Mouse (Mus musculus): ENCODE data around the gene Myh14.

Myh14 gene

DNA sequence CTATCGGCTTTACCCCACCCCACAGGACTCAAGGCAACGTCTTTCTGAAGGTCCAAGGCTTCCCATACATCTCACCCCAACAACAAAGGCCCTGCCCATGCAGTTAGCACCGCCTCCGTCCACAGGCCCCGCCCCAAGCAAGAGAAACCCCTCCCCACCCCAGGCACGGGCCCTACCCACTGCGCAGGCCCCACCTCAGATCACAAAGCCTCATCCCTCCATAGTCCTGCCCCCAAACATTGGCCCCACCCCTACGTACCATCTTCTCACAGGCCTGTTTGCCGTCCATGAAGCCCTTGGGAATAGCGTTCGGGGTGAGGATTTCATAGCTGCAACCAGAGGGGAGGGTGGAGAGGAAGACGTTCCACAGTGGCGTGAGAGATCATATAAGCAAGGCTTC is 38.0 kb downstream of the Myh14 start:
- DNase-seq (ENCODE audit: low read depth, low spot score), result no peak

- DNase-seq (ENCODE audit: low read depth, low spot score), result no peak
Observed at GRCm38 (mm10) chr7:44630437-44630836, 40.2 kb downstream of the Myh14 start.

- DNase-seq (ENCODE audit: low read depth, low spot score), result no peak
Observed at GRCm38 (mm10) chr7:44628402-44629034, 42.1 kb downstream of the Myh14 start.

- no peak for DNase-seq (ENCODE audit: low read depth, low spot score)
Observed at GRCm38 (mm10) chr7:44626966-44627365, 43.7 kb downstream of the Myh14 start.

- no peak for DNase-seq (ENCODE audit: low read depth, low spot score)
Observed at GRCm38 (mm10) chr7:44626068-44626385, 44.6 kb downstream of the Myh14 start.

DNA sequence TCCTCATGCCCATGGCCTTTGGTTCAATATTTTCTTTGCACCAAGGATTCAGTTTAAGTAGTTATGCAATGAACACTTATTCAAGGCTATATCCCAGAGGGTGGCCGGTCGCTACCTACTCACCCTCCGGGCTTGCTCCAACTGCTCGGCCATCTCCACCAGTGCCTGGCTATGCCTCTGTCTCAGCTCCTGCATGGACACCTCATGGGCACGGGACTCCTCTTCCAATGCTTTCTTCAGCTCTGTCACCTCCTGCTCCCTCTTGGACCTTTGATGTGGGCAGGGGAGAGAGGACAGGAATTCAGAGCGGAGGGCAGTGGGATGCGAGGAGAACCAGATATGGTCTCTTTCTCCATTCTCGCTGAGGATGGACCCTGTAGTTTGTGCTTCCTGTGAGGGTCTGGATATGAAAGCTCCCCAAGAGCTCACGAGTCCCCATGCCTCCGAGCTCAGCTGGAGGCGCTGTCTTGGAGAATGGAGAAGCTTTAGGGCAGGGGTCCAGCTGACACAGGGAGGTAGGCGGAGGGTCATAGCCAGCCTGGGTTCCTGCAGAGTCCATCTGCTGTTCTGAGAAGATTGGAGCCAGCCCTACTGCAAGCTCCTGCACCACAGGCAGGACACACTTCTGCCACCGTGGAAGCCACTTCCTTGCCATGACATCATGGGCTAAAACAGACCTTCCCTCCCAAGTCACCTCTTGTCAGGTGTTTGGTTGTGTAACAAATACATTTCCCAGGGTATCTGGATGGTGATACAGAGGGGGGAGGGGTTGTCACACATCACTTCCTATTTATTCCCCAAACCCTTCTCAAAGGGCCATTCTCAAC is 45.2 kb downstream of the Myh14 start:
- no peak for DNase-seq (ENCODE audit: low read depth, low spot score)

DNA sequence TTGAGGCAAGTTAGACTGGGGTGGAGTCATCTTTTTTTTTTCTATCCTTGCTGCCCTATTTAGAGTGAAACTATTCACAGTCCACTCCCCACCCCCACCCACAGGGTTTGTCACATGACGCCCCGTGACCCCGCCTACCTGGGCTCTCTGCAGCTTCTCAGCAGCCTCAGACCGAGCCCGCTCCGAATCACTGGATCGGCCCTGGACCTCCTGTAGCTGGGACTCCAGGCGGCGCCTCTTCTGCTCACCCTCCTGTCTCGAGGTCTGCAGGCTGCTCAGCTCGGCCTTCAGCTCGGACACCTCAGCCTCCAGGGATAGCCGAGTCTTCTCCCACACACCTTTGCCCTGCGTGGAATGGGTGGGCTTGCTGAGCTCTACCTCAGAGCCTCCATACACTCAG is 45.8 kb downstream of the Myh14 start:
- no peak for DNase-seq (ENCODE audit: low read depth, low spot score)

DNA sequence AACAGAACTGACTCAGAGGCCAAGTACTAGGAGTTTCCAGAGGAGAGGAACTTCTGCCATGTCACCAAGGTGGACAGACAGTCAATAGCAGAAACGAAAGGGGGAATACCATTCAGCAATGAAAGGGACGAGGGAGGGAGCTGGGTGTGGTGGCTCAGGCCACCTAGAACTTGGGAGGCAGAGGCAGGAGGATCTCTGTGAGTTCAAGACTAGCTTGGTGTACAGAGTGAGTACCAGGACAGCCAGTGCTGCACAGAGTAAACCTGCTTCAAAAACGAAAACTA is 46.2 kb downstream of the Myh14 start:
- DNase-seq (ENCODE audit: low read depth, low spot score), result no peak

DNA sequence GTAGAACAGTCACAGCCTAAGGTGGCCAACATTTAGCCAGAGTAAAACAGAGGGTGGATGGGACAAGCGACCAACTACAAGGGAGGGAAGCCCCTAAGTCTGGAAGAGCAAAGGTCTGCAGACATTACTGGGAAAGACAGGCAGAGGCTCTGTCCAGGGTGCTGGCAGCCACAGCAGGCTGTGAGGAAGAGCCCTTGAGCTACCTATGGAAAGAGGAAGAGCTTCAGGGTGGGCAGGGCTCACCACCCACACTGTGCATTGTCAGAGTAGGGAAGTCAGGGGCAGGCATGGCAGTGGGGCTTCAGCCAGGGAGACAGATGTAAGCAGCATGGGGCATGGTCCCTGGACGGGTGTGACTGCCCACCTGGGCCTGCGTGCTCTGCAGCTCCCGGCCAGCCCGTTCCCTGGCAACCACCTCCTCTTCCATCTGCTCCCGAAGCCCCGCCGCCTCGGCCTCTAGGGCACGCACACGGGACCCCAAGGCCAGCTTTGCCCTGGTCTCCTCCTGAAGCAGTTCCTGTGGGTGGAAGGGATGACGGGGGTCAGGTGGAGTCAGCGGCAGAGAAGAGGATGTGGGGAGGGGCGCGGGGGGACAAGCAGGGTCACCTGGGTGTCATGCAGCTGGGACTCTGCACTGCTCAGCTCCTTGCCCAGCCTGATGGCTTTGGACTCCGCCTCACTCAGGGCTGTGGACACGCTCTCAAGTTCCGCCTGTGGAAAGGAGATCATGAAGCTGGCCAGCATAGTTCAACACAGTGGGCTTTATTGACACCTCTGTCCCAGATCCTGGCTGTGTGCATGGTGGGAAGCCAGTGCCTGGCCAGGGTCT is 46.7 kb downstream of the Myh14 start:
- no peak for DNase-seq (ENCODE audit: low read depth, low spot score)

DNA sequence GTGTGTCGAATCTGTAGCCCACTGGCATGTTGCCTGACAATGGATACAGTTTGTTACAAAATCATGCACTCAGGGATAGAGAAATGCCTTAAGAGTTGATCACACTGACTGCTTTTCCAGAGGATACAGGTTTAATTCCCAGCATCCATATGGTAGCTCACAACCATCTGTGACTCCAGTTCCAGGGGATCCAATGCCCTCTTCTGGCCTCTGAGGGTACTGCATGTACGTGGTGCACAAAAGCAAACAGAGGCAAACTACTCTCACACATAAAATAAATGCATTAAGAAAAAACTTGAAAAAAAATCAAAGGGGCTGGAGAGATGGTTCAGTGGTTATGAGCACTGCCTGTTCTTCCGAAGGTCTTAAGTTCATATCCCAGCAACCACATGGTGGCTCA is 53.6 kb downstream of the Myh14 start:
- no peak for DNase-seq (ENCODE audit: low read depth, low spot score)

DNA sequence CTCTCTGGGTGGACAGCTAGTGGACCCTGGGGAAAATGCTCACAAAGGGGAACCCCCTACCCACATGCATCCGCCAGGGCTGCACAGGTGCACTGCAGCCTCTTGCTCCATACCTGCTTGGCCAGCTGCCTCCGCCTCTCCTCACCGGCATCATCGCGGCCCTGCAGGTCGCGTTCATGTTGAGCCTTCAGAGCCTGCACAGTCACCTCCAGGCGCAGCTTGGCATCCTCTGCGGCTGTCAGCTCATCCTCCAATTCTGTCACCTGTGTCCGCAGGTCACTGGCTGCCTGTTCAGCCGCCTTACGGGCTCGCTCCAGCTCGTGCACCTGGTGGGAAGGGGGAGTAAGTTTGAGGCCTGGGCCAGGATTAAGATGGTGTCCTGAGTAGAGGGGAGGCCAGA is 54.7 kb downstream of the Myh14 start:
- DNase-seq (ENCODE audit: low read depth, low spot score), result no peak

- DNase-seq (ENCODE audit: low read depth, low spot score), result no peak
Observed at GRCm38 (mm10) chr7:44615309-44615708, 55.3 kb downstream of the Myh14 start.

DNA sequence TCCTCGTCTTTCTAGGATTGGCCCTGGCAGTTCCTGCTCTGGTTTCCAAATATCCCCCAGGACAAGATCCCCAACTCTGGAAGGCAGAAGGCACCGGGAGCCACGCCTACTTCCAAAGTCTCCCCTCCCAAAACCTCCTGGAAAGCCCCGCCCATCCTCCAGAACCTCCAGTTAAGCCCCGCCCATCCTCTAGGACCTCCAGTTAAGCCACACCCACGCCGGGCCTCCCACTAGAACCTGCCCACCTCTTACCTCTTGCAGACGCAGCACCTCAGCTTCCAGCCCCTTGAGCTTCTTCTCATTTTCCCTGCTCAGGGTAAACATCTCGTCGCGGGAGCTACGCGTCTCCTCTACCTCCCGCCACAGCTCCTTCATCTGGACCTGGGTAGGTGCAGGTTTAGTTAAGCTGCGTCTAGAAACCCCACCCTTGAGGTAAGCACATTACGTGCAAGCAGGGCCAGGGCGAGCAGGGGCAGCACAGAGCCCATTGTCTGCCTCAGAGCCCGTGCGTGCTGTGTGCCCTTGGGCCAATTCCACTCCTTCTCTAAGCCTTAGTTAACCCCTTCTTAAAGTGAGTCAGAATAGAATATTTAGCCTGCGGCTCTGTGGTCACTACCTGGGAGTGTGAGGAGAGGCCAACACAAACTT is 56.5 kb downstream of the Myh14 start:
- no peak for DNase-seq (ENCODE audit: low read depth, low spot score)

DNA sequence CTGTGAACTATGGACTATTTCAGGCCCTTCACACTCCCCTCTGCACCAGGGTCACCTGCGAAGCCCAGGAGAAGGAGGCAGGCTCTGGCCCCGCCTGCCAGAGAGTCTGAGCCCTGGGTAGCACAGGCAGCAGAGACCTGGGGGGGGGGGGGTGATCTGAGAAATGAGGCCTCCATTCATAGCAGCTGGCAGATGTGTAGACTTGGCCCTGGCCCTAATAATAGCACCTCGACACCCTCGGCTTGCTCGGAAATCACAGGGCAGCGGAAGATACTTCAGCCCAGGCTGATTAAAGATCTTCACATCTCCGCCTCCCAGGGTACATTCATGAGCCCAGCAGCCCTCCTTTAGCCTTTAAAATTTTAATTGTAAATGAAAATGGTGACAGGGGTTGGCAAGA is 58.5 kb downstream of the Myh14 start:
- DNase-seq (ENCODE audit: low read depth, low spot score), result no peak

DNA sequence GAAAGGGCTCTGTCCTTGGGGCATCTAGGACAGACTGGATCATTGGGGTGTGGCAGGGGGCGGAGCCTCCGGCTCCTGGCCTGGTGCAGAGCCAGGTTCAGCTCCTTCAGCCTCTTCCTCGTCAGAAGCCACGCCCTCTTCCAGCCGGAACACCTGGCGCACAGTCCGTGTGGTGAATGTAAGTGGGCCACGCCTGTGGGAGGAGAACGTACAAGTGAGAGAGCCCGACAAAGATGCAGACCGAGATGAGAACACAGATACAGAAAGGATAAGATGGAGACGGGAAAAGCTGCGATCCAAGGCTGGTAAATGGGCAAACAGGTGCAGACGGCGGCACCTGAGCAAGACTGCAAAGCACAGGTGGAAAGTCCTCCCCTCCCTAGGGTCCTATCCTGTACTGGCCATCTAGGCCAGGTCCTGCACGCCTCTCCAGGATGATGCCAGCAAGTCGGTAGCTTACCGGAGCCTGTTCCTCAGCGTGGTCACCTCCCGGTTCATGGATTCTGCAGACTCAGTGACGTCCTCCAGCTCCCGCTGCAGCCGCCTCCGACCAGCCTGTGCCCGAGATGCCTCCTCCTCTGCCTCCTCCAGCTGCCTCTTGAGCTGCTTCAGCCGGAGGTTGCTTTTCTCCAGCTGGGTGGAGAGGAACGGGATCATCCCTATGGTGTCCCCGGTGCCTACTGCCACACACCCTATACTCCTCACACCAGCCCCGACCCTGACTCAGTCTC is 64.3 kb downstream of the Myh14 start:
- no peak for DNase-seq (ENCODE audit: low read depth, low spot score)

- DNase-seq (ENCODE audit: low read depth, low spot score), result no peak
Observed at GRCm38 (mm10) chr7:44605436-44605835, 65.2 kb downstream of the Myh14 start.

- no peak for DNase-seq (ENCODE audit: low read depth, low spot score)
Observed at GRCm38 (mm10) chr7:44604619-44605018, 66.0 kb downstream of the Myh14 start.

DNA sequence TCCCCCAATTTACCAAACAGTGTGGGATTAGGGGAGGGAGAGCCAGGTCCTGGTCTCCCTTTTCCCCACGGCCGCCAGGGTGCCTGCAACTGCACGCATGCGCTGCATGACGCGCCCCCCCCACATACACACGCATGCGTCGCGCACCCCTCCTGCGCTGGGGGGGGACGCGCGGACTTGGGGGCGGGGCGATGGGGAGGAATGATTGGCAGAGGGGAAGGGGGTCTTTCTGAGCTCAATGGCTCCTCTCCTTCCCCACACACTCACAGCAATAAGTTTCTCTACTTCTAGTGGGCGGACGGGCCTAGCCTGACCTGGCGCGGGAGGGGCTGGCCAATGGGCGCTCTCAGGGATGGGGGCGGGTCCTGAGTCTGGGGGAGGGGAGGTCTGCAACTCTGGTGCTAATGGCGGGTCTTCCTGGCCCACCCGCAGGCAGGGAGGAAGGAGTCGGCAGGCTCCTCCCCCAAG is 66.5 kb downstream of the Myh14 start:
- DNase-seq (ENCODE audit: low read depth, low spot score), result peak; percentile 63

DNA sequence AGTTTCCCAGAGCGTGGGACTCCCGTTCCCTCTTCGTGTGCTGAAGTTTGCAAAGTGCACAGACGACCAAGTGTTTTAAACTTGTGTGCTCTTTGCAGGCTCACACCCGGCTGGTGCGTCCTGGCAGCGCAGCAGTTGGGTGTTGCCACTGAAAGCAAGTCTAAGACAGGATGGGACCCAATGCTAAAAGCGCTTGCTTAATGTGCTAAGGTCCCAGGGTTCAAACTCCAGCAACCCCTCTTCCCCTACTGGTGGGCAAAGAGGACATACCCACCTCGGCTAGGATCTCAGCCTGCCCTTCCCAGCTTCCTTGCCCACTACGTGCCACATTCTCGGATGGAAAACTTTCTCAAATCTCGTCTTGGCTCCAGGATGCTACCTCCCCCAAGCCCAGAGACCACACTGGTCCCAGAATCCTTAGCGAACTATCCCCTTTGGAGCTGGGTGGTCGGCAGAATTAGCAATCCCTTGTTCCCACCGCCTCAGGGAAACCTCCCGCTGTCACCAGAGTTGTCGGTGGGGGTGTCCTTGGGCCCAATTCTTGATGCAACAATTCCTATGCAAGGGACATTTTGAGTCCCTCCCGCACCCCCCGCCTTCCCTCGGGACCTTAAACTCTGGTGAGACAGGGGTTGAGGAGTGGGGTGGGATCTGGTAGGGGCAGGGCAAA is 67.3 kb downstream of the Myh14 start:
- DNase-seq (ENCODE audit: low read depth, low spot score), result no peak

DNA sequence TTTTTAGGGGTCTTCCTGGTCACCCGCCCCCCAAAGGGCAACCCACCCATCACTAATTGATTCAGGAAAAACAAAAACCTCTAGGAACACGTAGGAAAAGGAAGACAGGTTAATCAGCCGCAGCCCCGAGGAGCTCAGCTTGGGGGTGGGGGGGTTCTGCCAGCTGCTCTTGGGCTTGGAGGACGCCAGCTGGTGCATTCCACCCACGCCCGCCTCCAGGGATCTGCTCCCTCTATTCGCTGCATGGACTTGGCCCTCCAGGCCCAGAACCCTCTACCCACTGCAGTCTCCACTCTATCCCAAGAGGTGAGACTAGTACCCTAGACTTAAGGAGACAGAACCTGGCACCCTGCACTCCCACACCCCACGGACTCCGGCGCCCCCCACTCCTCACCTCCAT is 68.2 kb downstream of the Myh14 start:
- DNase-seq (ENCODE audit: low read depth, low spot score), result no peak

- no peak for DNase-seq (ENCODE audit: low read depth, low spot score)
Observed at GRCm38 (mm10) chr7:44601646-44602045, 69.0 kb downstream of the Myh14 start.

Measured in forelimb bud, embryonic 11.5 days (tissue).